Mouse (Mus musculus): ENCODE measurements at regions not wholly inside any gene's neighbourhood (a gene's known extent, or its start where the extent isn't known, plus 50 kb on each side); places are given as distances from the start of the nearest gene placed in this dataset.
"Not testable (repeated sequence)": the region's sequence is repeated elsewhere in the genome, so short reads cannot be mapped to it uniquely, and the experiment has no call there.

DNA sequence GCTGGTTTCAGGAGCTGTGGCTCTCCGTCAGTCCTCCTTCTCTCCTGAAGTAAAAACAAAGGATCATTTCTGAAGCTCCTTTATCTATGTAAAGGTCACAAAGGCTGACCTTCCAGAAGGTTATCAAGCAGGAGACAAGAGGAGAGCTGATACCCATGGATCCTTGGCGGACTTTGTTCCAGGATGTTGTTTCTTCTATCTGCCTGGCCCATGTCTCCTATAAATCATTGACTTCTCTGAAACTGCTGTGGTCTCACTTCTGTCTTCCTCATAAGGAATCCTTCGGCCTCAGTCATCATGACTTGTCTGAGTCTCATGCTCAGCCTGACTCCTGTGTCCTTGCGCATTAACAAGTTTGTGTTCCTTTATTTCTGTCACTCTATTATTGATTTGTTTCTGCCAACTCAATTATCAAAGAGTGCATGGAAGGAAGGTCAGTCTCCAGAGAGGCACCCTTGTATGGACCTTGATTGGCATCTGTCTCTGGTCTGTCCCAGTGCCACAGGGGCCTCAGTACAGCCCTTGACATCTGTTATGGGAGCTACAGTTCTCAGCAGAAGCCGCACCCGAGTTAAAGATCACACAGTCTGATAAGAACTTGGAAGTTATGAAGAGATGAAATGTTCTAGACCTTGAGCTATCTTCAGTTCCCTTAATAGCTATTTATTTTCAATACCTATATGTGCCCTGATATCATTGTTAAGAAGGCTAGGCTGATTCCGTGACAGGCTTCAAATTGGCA is 53.2 kb upstream of the Dazl start:
- no peak for DNase-seq (ENCODE audit: extremely low read depth, low read depth)

DNA sequence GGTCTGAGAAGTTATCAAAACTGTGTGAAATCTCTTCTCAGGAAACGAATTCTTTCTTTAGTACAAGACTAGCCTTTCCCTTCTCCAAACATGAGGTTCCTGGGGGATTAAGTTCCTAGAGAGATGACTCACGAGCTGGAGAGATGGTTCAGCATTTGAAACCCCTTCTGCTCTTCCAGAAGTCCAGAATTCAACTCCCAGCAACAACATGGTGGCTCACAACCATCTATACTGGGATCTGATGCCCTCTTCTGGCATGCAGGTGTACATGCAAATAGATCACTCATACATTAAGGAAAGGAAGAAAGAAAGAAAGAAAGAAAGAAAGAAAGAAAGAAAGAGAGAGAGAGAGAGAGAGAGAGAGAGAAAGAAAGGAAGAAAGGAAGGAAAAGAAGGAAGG is 60.4 kb upstream of the Dazl start:
- DNase-seq (ENCODE audit: extremely low read depth, low read depth) = not testable (repeated sequence)

DNA sequence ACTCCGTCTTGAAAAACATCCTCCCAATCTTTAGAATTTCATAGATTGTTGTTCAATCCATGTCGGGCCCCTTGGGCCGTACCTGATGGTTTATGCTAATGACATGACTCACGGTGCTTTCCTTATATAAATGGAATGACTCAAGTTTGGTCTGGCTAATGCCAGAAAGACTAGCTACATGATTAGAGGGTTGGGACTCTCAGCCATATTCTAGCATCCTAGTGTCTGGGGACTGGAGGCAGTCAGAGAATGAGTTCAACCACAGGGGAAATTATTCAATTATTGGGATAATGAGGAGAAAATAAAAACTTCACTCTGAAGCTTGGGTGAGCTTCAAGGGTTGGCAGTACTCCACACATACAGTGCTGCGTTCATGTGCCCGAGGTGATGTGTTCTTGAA is 60.9 kb upstream of the Dazl start:
- DNase-seq (ENCODE audit: extremely low read depth, low read depth) = no peak

DNA sequence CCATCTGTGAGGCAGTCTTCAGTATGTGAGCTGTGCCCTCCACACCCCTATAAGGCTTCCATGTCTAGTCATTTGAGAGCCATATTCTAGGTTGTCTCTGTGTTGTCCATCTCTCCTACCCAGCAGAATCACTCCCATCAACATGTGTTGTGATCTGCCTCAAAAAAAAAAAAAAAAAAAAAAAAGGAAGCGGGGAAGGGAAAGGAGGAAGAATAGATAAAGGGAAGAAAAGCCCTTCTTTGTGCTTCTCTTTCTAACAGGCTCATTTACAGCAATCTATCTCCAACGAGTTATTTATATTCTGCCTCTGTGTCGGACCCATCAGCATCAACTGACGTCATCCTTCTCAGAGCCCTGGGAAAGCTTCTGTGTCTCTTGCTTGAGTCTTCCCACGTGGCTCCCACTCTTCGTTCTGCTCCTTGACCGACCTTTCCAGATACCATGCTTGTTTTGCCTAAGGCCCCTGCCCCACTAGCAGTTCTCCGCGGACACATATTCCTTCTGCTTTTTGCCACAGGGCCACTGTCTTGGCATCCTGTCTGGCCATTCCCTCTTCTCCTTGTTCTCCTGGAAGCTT is 68.3 kb upstream of the Dazl start:
- peak; percentile 27 for DNase-seq (ENCODE audit: extremely low read depth, low read depth)

DNA sequence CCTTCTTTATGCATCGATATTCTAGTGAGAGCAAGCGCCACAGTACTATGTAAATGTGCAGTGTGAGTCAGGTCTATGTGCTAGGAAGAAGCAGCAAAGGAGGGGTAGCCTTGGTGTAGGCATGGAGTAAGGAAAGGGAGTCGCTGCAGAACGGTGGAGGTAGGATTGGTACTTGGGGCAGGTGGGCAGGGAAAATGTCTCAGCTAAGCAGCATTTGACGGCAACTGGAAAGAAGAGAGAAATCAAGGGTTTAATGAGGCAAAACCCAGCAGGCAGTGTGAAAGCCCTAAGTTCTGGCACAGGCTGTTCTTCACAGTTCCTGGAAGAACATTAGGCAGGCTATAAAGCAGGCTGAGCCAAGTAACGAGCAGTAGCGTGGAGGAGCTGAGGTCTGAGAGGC is 72.0 kb upstream of the Dazl start:
- no peak for DNase-seq (ENCODE audit: extremely low read depth, low read depth)

DNA sequence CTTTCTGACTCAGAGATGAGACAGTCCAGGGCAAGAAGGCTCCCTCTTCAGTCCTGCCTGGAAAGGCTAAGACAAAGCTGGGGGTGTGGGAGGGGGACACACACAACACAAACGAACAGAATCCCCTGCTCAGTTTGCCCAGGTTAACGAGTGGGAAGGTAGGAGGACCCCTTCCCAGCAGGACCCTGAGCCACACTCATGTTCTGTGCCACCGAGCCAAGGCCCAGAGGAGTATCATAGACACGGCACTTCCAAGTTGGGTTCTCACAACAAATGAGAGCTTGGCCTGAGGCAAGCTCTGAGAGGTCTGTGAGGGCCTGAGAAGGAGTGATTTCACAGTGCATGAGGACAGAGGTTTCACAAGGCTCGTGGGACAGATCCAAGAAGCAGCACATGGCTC is 72.7 kb upstream of the Dazl start:
- no peak for DNase-seq (ENCODE audit: extremely low read depth, low read depth)

DNA sequence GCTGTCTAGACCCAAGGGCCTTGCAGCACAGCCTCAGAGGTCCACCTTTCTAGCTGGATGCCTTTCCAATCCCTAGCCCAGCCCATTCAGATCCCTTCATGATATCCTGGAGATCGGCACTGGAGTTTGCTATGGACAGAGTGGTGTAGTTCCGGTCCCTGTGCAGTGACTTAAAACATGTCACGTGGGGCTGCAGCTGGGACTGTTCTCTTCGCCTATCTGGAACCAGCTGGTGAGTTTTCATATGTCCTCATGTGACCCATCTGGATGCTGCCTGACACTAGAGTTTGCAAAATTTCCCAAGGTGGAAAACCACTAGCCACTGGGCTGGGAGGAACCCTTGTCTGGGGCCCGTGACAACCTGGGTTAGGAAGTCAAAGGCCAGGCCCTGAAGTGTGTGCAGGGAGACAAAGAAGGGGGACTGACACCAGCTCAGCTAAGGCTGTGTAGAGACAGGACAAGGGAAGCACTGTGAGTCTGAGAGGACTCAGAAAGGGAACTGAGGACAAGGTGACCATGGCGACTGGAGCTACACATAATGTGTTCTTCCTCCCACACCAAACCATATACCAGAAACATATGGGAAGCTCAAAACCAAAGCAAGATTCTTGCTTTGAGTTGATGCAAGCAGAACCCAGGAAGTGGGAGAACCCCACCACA is 75.9 kb upstream of the Dazl start:
- DNase-seq (ENCODE audit: extremely low read depth, low read depth) = no peak

DNA sequence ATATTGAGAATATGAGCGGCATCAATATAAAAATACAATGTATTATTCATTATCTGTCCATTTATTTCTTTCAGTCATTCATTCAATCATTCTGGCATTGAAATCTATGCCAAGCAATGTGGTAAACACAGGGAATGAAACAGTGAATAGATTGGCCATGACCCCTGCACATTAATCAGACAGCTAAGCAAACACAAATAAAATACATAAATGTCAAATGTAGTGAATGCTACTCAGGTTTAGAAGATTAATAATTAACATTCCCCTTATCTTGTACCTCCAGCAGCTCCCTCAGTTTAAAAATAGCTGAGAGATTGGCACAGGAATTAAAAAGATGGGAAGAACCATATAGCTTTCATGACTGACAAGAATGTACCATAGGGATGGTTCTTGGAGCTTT is 77.0 kb upstream of the Dazl start:
- no peak for DNase-seq (ENCODE audit: extremely low read depth, low read depth)

DNA sequence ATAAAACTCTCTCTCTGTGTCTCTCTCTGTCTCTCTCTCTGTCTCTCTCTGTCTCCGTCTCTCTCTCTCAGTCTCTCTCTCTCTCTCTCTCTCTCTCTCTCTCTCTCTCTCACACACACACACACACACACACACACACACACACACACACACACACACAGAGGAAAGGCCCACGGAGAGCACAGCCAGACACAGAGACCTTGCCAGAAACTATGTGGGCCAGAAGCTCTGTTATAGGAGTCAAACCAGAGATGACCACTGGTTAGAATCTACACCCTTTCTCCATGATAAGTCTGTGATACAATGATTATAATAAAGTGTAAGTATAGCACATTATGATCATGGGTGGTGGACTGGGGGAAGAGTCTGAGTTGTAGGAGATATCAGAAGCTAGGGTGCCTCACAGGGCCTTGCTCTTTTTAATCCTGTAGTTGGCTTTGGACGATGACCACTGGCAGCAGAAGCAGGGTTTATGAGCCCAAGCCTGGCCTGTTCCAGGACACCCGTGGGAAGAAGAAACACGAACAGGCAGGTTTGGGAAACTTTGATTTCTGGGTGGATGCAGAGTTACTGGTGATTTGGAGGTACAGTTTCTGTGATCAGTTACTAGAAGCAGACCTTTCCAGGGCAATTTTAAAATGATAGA is 80.2 kb upstream of the Dazl start:
- no peak for DNase-seq (ENCODE audit: extremely low read depth, low read depth)

DNA sequence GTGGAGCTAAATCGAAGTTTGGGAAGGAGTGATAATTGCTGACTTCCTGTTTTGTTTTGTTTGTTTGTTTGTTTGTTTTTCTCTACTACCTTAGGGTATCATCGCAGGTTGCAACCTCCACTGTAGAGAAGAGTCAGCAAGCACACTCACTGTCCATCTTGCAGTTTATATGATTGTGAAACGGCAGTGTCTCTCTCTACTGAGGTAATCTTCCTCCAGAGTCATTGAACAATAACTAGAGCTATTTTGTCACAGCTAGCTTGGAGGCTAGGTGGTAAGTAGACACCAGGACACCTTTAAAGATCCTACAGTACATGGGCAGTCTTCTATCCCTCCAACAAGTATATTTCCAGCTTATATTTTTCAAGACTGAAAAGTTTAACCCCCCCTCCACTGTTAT is 82.0 kb upstream of the Dazl start:
- DNase-seq (ENCODE audit: extremely low read depth, low read depth) = no peak

DNA sequence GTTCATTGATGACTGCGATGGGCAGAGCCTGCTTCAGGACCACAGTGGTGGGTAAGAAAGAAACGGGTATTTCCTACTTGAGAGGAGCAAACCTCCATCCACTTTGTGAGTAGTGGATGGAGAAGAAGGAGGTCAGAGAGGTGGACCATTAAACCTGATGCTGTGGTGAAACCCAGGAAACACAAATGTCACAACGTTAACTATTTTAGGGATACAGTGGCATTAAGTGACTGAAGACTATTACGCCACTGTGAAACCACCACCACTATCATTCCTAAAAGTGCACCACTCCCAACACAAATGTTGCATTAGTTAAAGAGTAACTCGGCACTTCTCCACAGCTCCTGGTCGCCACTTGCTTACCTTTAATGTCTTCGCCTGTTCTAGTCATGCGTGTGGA is 83.3 kb upstream of the Dazl start:
- DNase-seq (ENCODE audit: extremely low read depth, low read depth) = no peak

DNA sequence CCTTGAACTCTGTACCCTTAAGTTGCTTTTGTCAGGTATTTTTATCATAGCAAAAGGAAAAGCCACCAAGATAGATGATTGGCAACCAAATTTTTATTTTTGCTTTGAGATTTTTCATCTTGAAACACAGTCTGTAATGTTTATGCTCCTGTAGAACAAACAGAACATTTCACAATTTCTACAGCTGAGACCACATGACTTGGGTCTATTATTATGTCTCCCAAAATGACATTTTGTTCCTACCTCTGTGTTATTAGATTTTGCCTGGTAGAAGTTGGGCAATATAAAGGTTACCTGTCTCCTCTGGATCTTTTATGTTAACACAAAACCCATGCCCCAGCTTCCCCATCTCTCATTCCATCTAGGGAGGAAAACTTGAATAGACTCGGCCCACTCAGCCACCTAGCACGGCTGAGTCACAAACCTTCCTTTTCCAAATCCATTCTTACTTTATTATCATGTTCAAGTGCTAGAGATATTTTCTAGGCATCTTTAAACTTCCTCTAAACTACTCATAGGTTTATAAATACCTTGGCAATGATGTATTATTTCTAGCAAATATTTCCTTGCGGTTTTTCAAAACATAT is 84.8 kb upstream of the Dazl start:
- DNase-seq (ENCODE audit: extremely low read depth, low read depth) = no peak

DNA sequence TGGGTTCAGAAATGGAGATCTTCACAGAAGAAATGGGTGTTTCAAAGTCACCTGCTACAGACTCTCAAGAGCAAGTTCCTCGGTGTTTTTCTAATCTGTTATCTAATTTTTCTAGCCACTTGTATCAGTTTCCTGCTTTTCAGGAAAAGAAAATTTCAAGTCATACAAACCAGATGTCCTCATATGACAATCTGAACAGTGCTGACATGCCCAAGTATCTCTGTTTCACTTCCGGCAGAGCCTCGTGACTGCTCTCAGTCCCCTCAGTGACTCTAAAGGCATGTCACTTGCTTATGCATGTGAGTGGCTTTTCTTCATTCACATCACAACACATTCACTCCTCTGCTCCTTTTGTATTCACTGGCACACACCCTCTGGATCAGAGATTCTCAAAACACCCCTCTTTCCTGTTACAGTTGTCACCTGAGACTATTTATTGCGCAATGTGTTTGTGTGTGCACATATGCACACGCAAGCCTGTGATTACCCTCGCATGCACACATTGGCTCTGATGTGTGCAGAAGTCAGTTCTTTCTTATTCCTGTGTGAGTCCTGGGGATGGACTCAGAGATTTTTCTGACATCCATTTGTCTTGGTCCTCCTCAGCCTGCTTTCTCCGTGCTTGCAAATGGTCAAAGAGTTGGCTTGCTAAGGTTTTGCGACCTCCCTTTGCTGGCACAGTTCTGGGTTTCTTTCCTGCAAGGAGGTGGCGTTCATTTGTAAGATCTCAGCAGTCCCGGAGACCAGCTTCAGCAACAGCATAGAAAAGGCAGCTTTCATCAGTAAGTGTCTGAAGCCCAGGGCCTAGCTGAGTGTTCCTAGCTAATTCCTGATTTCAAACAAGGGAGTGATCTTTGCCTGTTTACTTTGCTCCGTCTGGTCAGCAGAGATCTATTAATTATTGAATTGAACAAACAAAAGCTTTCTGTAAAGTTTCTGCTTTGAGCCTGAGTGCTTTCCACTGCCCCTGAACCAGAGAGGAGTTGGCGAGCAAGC is 95.6 kb upstream of the Dazl start:
- peak; percentile 14 for DNase-seq (ENCODE audit: extremely low read depth, low read depth)

DNA sequence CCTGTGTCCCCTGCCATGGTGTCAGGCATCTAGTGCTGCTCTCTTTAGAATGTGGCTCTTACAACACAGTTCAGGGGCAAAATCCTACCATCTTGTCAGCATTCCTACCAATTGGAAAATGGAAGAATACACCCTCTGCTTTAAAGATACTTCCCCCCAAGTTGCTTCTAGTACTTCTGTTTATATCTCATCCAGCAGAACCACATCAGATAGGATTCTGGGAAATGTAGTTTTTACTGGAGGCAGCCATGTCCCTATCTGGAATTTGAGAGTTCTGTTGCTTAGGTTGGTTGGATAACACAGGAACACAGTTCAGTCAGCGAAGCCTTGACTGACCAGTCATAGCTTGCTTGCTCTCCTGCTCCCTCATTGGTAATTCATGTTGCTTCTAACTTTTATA is 96.7 kb upstream of the Dazl start:
- peak; percentile 33 for DNase-seq (ENCODE audit: extremely low read depth, low read depth)

DNA sequence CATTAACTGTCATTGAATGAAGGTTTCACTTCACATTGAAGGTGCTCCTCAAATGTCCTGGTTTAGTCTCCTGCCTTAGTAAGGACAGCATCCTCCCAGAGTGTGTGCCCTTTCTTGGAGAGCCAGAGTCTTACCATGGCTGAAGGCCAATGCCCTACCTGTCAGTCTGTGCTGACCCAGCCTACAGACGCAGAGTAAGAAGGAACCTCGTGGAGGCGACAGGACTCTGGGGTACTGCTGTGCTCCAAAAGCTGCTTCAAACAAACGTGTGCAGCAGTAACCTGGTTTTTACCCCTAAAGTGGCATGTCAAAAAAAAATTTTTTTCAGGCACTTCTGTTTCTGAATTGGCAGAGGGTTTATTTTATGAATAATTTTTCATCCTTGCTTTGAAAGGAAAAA is 97.8 kb upstream of the Dazl start:
- no peak for DNase-seq (ENCODE audit: extremely low read depth, low read depth)

DNA sequence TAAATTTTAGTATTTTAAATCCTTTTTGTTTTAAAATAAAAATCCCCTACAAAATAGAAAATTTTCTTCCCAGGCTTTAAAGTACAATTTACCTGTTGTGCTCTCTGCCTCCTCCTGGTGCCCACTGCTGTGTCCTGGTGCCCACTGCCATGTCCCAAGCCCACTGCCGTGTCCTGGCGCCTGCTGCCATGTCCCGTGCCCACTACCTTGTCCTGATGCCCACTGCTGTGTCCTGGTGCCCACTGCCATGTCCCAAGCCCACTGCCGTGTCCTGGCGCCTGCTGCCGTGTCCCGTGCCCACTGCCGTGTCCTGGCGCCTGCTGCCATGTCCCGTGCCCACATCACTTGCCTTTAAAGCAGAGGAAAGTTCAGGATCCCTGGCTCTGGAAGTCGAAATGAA is 98.6 kb upstream of the Dazl start:
- DNase-seq (ENCODE audit: extremely low read depth, low read depth) = no peak

DNA sequence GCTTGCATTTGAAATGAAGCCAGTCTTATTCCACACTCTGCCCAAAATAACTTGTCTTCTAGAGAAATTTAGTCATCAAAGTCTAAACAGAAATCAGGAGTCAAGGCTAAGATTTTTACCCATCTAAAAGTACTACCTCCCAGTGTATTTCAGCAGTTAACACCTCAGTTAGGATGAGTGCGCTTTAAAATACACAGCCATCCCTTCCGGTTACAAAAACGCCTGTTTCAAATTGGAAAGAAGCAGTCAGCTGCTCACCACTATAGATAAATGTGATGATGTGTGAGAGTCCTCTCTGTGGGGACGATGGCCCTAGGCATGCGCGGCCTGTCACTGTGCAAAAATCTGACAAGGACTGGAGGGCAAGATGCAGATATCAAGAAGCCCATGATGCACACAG is 99.0 kb upstream of the Dazl start:
- no peak for DNase-seq (ENCODE audit: extremely low read depth, low read depth)

DNA sequence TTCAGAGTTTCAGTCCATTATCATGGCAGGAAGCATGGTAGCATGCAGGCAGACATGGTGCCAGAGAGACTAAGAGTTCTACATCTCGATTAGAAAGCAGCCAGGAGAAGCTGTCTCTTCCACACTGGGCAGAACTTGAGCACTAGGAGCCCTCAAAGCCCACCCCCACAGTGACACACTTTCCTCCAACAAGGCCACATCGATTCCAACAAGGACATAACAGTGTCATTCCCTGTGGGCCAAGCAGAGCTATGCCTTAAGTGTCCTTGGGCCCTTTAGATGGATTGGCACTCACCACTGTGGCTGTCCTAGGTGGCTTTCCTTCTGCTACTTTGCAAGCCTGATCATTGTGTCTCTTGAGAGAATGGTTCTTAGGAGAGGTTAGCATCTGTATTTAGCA is 99.5 kb upstream of the Dazl start:
- DNase-seq (ENCODE audit: extremely low read depth, low read depth) = no peak

DNA sequence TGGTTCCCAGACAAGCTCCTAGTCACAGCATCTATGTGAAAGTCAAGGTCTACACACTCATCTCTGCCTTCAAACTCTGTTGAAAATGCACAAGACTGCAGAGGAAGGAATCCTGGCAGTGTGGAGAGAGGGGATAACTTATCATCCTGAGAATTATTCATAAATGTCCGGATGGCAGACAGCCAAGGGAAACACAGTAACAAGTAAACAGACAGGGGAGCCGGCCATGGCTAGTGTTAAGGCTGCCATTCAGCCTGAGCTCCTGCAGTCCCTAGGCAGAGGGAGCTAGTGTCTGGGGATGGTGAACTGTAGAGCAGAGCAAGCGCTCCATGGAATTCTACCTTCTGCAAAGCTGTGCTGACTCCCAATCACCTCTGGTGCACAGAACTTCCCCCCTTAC is 100.3 kb upstream of the Dazl start:
- DNase-seq (ENCODE audit: extremely low read depth, low read depth) = no peak

DNA sequence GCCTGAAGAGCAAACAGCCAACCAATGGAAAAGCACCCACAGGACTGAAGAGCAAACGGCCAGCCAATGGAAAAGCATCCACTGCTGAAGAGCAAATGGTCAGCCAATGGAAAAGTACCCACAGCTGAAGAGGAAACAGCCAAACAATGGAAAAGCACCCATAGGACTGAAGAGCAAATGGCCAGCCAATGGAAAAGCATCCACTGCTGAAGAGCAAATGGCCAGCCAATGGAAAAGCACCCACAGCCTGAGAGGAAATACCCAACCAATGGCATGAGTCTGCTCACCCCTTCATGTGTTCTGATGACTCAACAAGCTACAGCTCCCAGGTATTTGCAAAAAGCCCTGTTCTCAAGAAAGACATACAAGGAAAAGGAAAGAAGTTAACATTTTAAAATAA is 101.4 kb upstream of the Dazl start:
- no peak for DNase-seq (ENCODE audit: extremely low read depth, low read depth)

DNA sequence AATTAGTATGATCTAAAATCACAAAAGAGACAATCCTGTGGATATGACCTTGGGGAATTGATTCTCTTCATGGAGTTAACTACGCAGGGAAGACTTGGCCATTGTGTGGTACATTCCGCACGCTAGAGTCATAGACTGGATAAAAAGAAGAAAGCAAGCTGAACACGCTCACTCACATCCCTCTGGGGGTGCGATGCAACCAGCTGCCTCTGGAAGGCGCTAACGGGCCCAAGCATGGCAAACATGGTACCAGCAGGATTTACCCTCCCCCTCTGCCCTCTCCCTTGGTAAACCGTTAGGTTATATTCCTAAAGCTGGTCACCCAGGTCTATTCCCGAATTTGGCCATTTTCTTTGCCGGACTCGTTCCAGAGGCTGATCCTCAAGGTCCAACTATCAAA is 102.2 kb upstream of the Dazl start:
- no peak for DNase-seq (ENCODE audit: extremely low read depth, low read depth)

All from MEL-GATA-1-ER (cell line).